Mouse (Mus musculus): ENCODE measurements around the gene Eif5.

- TF ChIP-seq USF1 (IDR thresholded peaks at IDR 0.05; ENCODE audit: low read depth, low read length), result peak; percentile 69
- TF ChIP-seq RAD21 (IDR thresholded peaks at IDR 0.05; ENCODE audit: low read depth, low read length), result no peak
- TF ChIP-seq POLR2A (IDR thresholded peaks at IDR 0.05; ENCODE audit: control insufficient read depth in 1 of 2, insufficient read depth in 1 of 2, low read depth in 1 of 2, low read length in 2 of 2, poor library complexity in 1 of 2), result peak in 1 of 2 experiments; percentile 56; a peak in 1 of 4 replicates
- TF ChIP-seq MAX (IDR thresholded peaks at IDR 0.05; ENCODE audit: low read length), result peak; percentile 67
- TF ChIP-seq CTCF (IDR thresholded peaks at IDR 0.05 in 2 of 3, conservative IDR thresholded peaks at IDR 0.05 in 1 of 3; ENCODE audit: control insufficient read depth in 1 of 3, insufficient read depth in 1 of 3, low read depth in 2 of 3, low read length in 3 of 3, poor library complexity in 1 of 3, severe bottlenecking in 1 of 3), result no peak
- TF ChIP-seq ZC3H11A (IDR thresholded peaks at IDR 0.05; ENCODE audit: low read depth, low read length), result no peak
- TF ChIP-seq TAL1 (IDR thresholded peaks at IDR 0.05; ENCODE audit: low read length), result no peak
- TF ChIP-seq RCOR1 (IDR thresholded peaks at IDR 0.05; ENCODE audit: low read depth, low read length), result no peak
- no peak for TF ChIP-seq MAFK (IDR thresholded peaks at IDR 0.05; ENCODE audit: borderline replicate concordance, low read depth, low read length)
- no peak for TF ChIP-seq ZNF384 (IDR thresholded peaks at IDR 0.05; ENCODE audit: low read depth, low read length)
- no peak for TF ChIP-seq MYB (IDR thresholded peaks at IDR 0.05; ENCODE audit: low read depth, low read length)
These were observed 650 bp downstream of the Eif5 start for GRCm38 (mm10) chr12:111538292-111539040.
